Comparison of ENCODE assay signal across 8 mouse cellular contexts in the genomic region with DNA sequence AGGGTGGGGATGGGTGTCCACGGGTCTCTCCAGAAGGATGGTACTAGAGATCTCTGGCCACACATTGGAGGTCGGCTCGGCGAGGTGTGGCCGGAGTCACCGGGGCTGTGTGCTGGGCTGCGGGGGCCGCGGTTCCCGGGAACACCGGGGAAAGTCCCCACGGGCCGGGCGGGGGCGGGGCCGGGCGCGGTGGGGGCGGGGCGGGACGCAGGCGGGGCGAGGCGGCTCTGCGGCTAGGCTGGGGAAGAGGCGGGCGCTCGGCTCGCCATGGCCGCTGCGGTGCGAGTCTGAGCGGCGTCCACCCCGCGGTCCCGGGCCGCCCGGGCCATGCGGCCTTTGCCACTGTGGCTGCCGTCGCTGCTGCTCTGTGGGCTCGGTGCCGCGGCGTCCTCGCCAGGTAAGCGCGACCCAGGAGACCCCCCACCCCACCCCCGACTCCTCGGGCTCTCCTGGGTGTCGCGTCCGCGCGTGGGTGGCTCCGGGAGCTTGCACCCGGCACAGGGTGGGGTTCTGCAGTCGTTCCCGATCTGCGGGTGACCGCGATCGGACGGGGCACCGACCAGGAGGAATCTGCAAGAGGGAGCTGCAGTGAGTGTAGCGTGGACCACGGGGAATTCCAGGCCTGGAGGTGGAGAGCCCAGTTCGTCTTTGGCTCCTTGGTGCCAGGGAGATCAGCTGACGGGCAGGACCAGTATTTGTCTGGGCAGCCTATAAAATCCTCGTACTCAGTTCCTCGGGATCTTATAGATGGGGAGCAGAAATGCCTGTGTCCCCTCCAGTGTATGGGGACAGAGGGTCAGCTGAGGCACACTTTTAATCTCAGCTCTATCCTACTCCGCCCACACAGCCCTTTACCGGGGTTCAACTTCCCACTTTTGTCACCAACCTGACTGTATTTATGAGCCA. TPM values are rescaled to one million over a fixed set of nuclear protein-coding genes. Genes with fewer than 3 reads are reported as not detected.
DNase-seq lines count a peak whose midpoint lies in the region; ATAC-seq and TF ChIP-seq lines count a peak whose summit lies in the region.

A gene (plus strand): TSS at position 237 of the 906 bp plus-strand sequence.

- H3K36me3 ChIP-seq in testis, adult 2 months (ENCODE audit: control insufficient read depth, insufficient read depth, low read length): no peaks in the 10 kb centered on the region
- no peaks in the 10 kb centered on the region for H3K36me3 ChIP-seq in embryonic facial prominence, embryonic 10.5 days (replicated peaks)
- H3K36me3 ChIP-seq in heart, adult 2 months (ENCODE audit: control insufficient read depth, insufficient read depth, low read length): peaks cover 2% of the 10 kb centered on the region; the same call in 1 of the 2 replicates
- H3K36me3 ChIP-seq in kidney, adult 2 months (ENCODE audit: control insufficient read depth, insufficient read depth, low read length): no peaks in the 10 kb centered on the region
- H3K36me3 ChIP-seq in liver, adult 2 months (ENCODE audit: control insufficient read depth, insufficient read depth, low read length): no peaks in the 10 kb centered on the region

- no peaks in the 10 kb centered on the region for H3K9me3 ChIP-seq in embryonic facial prominence, embryonic 10.5 days

- under 1% methylated on average over 74 of the region's 74 CpGs for WGBS in embryonic facial prominence, embryonic 10.5 days
- under 1% methylated on average over 67 of the region's 74 CpGs for WGBS in heart, adult 2 months
- WGBS in kidney, adult 2 months: under 1% methylated on average over 51 of the region's 74 CpGs
- WGBS in liver, adult 2 months: 1% methylated on average over 57 of the region's 74 CpGs

- DNase-seq in testis, postnatal 14 days (ENCODE audit: low spot score): no peak
- peak; percentile 82 for DNase-seq in embryonic facial prominence, embryonic 10.5 days (ENCODE audit: low spot score)
- DNase-seq in heart, adult 2 months: peak; percentile 85 to 88
- DNase-seq in kidney, adult 2 months: peak; percentile 76
- peak; percentile 45 for DNase-seq in liver, adult 2 months (ENCODE audit: extremely low read depth, low read depth, low spot score)
- peak; percentile 72 for DNase-seq in spleen, postnatal 36 days (ENCODE audit: low spot score in 2 of 2)

- H3K79me2 ChIP-seq in heart, adult 2 months (replicated peaks; ENCODE audit: control insufficient read depth, insufficient read depth, low read length): peaks cover 3% of the 10 kb centered on the region
- peaks cover 7% of the 10 kb centered on the region; the same call in 1 of the 2 replicates for H3K79me2 ChIP-seq in liver, adult 2 months (ENCODE audit: control insufficient read depth, insufficient read depth, low read length)

- H3K27me3 ChIP-seq in testis, adult 2 months (ENCODE audit: control insufficient read depth, insufficient read depth, low read length): peaks cover 6% of the 10 kb centered on the region; the same call in 1 of the 2 replicates
- peaks cover 10% of the 10 kb centered on the region for H3K27me3 ChIP-seq in embryonic facial prominence, embryonic 10.5 days (replicated peaks; ENCODE audit: low read depth, poor library complexity, severe bottlenecking)
- H3K27me3 ChIP-seq in heart, adult 2 months (ENCODE audit: control insufficient read depth, insufficient read depth, low read length): no peaks in the 10 kb centered on the region
- no peaks in the 10 kb centered on the region for H3K27me3 ChIP-seq in kidney, adult 2 months (replicated peaks; ENCODE audit: control insufficient read depth, insufficient read depth, low read length)
- H3K27me3 ChIP-seq in liver, adult 2 months (ENCODE audit: control insufficient read depth, insufficient read depth, low read length): no peaks in the 10 kb centered on the region

- peak within 1 kb of the TSS; percentile 98 for H3K9ac ChIP-seq in heart, adult 2 months (ENCODE audit: low read depth, low read length)
- peak within 1 kb of the TSS; percentile 94 for H3K9ac ChIP-seq in liver, adult 2 months (ENCODE audit: low read depth, low read length)

- TF ChIP-seq EP300 in heart, adult 2 months (IDR thresholded peaks at IDR 0.05; ENCODE audit: insufficient read depth, low read depth, low read length): no peak

- intact Hi-C loops in heart, adult 2 months (cut with DNase I): loop anchor here (2.0 to 5.0 kb wide), 3 partner anchors 14 to 50 kb away; a partner anchor contains a TSS

- TF ChIP-seq CTCF in testis, adult 2 months (IDR thresholded peaks at IDR 0.05; ENCODE audit: control insufficient read depth, insufficient read depth, insufficient replicate concordance, low read depth, low read length): no peak
- no peak for TF ChIP-seq CTCF in heart, adult 2 months (IDR thresholded peaks at IDR 0.05)
- TF ChIP-seq CTCF in kidney, adult 2 months (conservative IDR thresholded peaks at IDR 0.05; ENCODE audit: insufficient read depth, insufficient read length, low read depth, low read length): no peak
- no peak for TF ChIP-seq CTCF in liver, adult 2 months (IDR thresholded peaks at IDR 0.05; ENCODE audit: low read depth, low read length)

- peaks cover 23% of the 10 kb centered on the region for H3K4me1 ChIP-seq in testis, adult 2 months (ENCODE audit: control insufficient read depth, insufficient read depth, low read length)
- H3K4me1 ChIP-seq in embryonic facial prominence, embryonic 10.5 days: peaks cover 61% of the 10 kb centered on the region
- H3K4me1 ChIP-seq in heart, adult 2 months (ENCODE audit: control insufficient read depth, insufficient read depth, low read length): peaks cover 19% of the 10 kb centered on the region
- peaks cover 15% of the 10 kb centered on the region for H3K4me1 ChIP-seq in kidney, adult 2 months (ENCODE audit: control insufficient read depth, insufficient read depth, low read length)
- peaks cover 11% of the 10 kb centered on the region for H3K4me1 ChIP-seq in liver, adult 2 months (ENCODE audit: control insufficient read depth, insufficient read depth, low read length)

- peak; percentile 22 for ATAC-seq in monocyte, adult 5-6 weeks (replicated peaks; ENCODE audit: insufficient number of reproducible peaks, low FRiP score, low TSS enrichment, poor library complexity, severe bottlenecking)

- peak within 1 kb of the TSS; percentile 90 for H3K4me3 ChIP-seq in testis, adult 2 months (ENCODE audit: control insufficient read depth, low read depth, low read length)
- H3K4me3 ChIP-seq in embryonic facial prominence, embryonic 10.5 days: peak within 1 kb of the TSS; percentile 97
- H3K4me3 ChIP-seq in heart, adult 2 months: peak within 1 kb of the TSS; percentile 96
- peak within 1 kb of the TSS; percentile 87 for H3K4me3 ChIP-seq in kidney, adult 2 months (ENCODE audit: insufficient read depth, low read depth, low read length)
- peak within 1 kb of the TSS; percentile 65 for H3K4me3 ChIP-seq in liver, adult 2 months (ENCODE audit: insufficient read depth, low read depth, low read length)

- peak within 1 kb of the TSS; percentile 74 for H3K27ac ChIP-seq in testis, adult 2 months (ENCODE audit: control insufficient read depth, insufficient read depth, low read depth, low read length)
- peak within 1 kb of the TSS; percentile 94 for H3K27ac ChIP-seq in embryonic facial prominence, embryonic 10.5 days (replicated peaks)
- peak within 1 kb of the TSS; percentile 96 for H3K27ac ChIP-seq in heart, adult 2 months
- peak within 1 kb of the TSS; percentile 92 for H3K27ac ChIP-seq in kidney, adult 2 months (ENCODE audit: insufficient read depth, low read depth, low read length)
- H3K27ac ChIP-seq in liver, adult 2 months (replicated peaks; ENCODE audit: insufficient read depth, low read depth, low read length): peak within 1 kb of the TSS; percentile 59

- TF ChIP-seq POLR2A in testis, adult 2 months (IDR thresholded peaks at IDR 0.05; ENCODE audit: control insufficient read depth, low read depth, low read length): peak; percentile 42; the same call in 1 of the 2 replicates
- TF ChIP-seq POLR2A in heart, adult 2 months (IDR thresholded peaks at IDR 0.05; ENCODE audit: insufficient read depth, low read depth, low read length): peak; percentile 40; the same call in 1 of the 2 replicates
- peak; percentile 32 for TF ChIP-seq POLR2A in kidney, adult 2 months (IDR thresholded peaks at IDR 0.05; ENCODE audit: low read depth, low read length)
- TF ChIP-seq POLR2A in liver, adult 2 months (IDR thresholded peaks at IDR 0.05; ENCODE audit: extremely low read depth, insufficient read depth, low read length): peak; percentile 66

RNA-seq across cellular contexts. Expression of the gene that starts here (rescaled TPM):
- polyA plus RNA-seq in testis, adult 2 months (2012; rRNA removed): 11.4 and 12.4 TPM in 2 replicates
- 29.9 and 32.7 TPM in 2 replicates for polyA plus RNA-seq in embryonic facial prominence, embryonic 10.5 days (2016; fragmentation: Nextera tagmentation; extraction: Ambion mirVana)
- total RNA-seq in heart, adult 2 months (2021): 100 to 1,000 TPM; 120 TPM
- polyA plus RNA-seq in heart, adult 2 months (2012; rRNA removed): 100 and 140 TPM in 2 replicates
- polyA plus RNA-seq in kidney, adult 2 months (2012; rRNA removed): 15.1 and 17.7 TPM in 2 replicates
- 8.2 and 10.4 TPM in 2 replicates for total RNA-seq in liver, adult 2 months (2014; rRNA removed)
- polyA plus RNA-seq in liver, adult 2 months (2012; rRNA removed): 7.3 TPM in 2 replicates
- total RNA-seq in monocyte, adult 5-6 weeks (2017): 28.8 to 49.4 TPM (median 38.9 TPM) in 3 replicates
